Mouse (Mus musculus) erythroblast, embryonic 14.5 days (primary cell): ENCODE data around the gene Efcab5. TPM values are rescaled to one million over a fixed set of nuclear protein-coding genes. Genes with fewer than 3 reads are reported as not detected.

Source experiments
- H3K27me3 ChIP-seq: 2 replicates; pipeline ENCODE4 v1.6.1; 2012; ENCODE audit warnings: inconsistent platforms; ENCODE audit not compliant: control insufficient read depth
- H3K36me3 ChIP-seq: 2 replicates; pipeline ENCODE4 v1.6.1; 2012; ENCODE audit warnings: mild to moderate bottlenecking, inconsistent platforms; ENCODE audit not compliant: control insufficient read depth
- H3K4me1 ChIP-seq: 2 replicates; pipeline ENCODE4 v1.6.1; 2012; ENCODE audit warnings: inconsistent platforms; ENCODE audit not compliant: control insufficient read depth
- H3K4me3 ChIP-seq: replicated peaks from 2 replicates; pipeline ENCODE3; 2012; ENCODE audit warnings: moderate library complexity, mild to moderate bottlenecking, inconsistent platforms
- H3K9me3 ChIP-seq: 2 replicates; pipeline ENCODE4 v1.6.1; 2012; ENCODE audit warnings: low read length, inconsistent platforms, mixed read lengths; ENCODE audit not compliant: control insufficient read depth
- GATA1 ChIP-seq: IDR thresholded peaks from 2 replicates; pipeline ENCODE4 v1.6.1; 2012; ENCODE audit warnings: low read length, inconsistent platforms, mixed read lengths
- TAL1 ChIP-seq: IDR thresholded peaks from 3 replicates; pipeline ENCODE4 v1.6.1; 2012; ENCODE audit warnings: low read length, inconsistent platforms, mixed read lengths
- polyA plus RNA-seq: library from polyadenylated mRNA; stranded (reverse); fragments of >175 nt; gene quantifications from 2 replicates; pipeline ENCODE4 v1.2.3, GENCODE M21; 2012

Efcab5 gene
- polyA plus RNA-seq, 1 experiment, result not detected

- Histone ChIP-seq H3K4me3 (no peak overlapping the region), H3K27me3 (no peaks in the 10 kb centered on the region), H3K9me3 (no peaks in the 10 kb centered on the region), H3K36me3 (no peaks in the 10 kb centered on the region), H3K4me1 (no peaks in the 10 kb centered on the region)
- TF ChIP-seq TAL1, result no peak
- TF ChIP-seq GATA1, result no peak
Observed at GRCm38 (mm10) chr11:77200703-77201102, 11.9 kb upstream of the Efcab5 start.

- H3K36me3 ChIP-seq, result no peaks in the 10 kb centered on the region
- TF ChIP-seq TAL1 (no peak), GATA1 (no peak)
- H3K4me1 ChIP-seq, result no peaks in the 10 kb centered on the region
- no peaks in the 10 kb centered on the region for H3K9me3 ChIP-seq
- H3K27me3 ChIP-seq, result no peaks in the 10 kb centered on the region
- H3K4me3 ChIP-seq, result no peak overlapping the region
Observed at GRCm38 (mm10) chr11:77199636-77200035, 10.9 kb upstream of the Efcab5 start.

- TF ChIP-seq TAL1 (no peak), GATA1 (no peak)
- no peaks in the 10 kb centered on the region for H3K36me3 ChIP-seq
- no peaks in the 10 kb centered on the region for H3K27me3 ChIP-seq
- no peak overlapping the region for H3K4me3 ChIP-seq
- no peaks in the 10 kb centered on the region for H3K9me3 ChIP-seq
- no peaks in the 10 kb centered on the region for H3K4me1 ChIP-seq
Observed at GRCm38 (mm10) chr11:77196181-77197143, 7.7 kb upstream of the Efcab5 start.

GRCm38 (mm10) chr11:77195360-77196109 is 6.8 kb upstream of the Efcab5 start:
- H3K4me3 ChIP-seq, result no peak overlapping the region
- no peaks in the 10 kb centered on the region for H3K27me3 ChIP-seq
- TF ChIP-seq TAL1, result no peak
- TF ChIP-seq GATA1, result no peak
- H3K9me3 ChIP-seq, result no peaks in the 10 kb centered on the region
- no peaks in the 10 kb centered on the region for H3K4me1 ChIP-seq
- H3K36me3 ChIP-seq, result no peaks in the 10 kb centered on the region

GRCm38 (mm10) chr11:77194762-77195161 is 6.0 kb upstream of the Efcab5 start:
- no peak for TF ChIP-seq TAL1
- TF ChIP-seq GATA1, result no peak
- Histone ChIP-seq H3K27me3 (no peaks in the 10 kb centered on the region), H3K9me3 (no peaks in the 10 kb centered on the region), H3K4me1 (no peaks in the 10 kb centered on the region), H3K4me3 (no peak overlapping the region), H3K36me3 (no peaks in the 10 kb centered on the region)

- Histone ChIP-seq H3K27me3 (no peaks in the 10 kb centered on the region), H3K4me3 (no peak overlapping the region), H3K36me3 (no peaks in the 10 kb centered on the region), H3K4me1 (no peaks in the 10 kb centered on the region), H3K9me3 (no peaks in the 10 kb centered on the region)
- TF ChIP-seq TAL1 (no peak), GATA1 (no peak)
Observed at GRCm38 (mm10) chr11:77193941-77194553, 5.3 kb upstream of the Efcab5 start.

GRCm38 (mm10) chr11:77193410-77193809 is 4.6 kb upstream of the Efcab5 start:
- H3K9me3 ChIP-seq, result no peaks in the 10 kb centered on the region
- H3K4me3 ChIP-seq, result no peak overlapping the region
- TF ChIP-seq GATA1 (no peak), TAL1 (no peak)
- no peaks in the 10 kb centered on the region for H3K36me3 ChIP-seq
- no peaks in the 10 kb centered on the region for H3K4me1 ChIP-seq
- H3K27me3 ChIP-seq, result no peaks in the 10 kb centered on the region

- H3K27me3 ChIP-seq, result no peaks in the 10 kb centered on the region
- no peaks in the 10 kb centered on the region for H3K4me1 ChIP-seq
- no peak for TF ChIP-seq GATA1
- TF ChIP-seq TAL1, result no peak
- H3K4me3 ChIP-seq, result no peak overlapping the region
- no peaks in the 10 kb centered on the region for H3K9me3 ChIP-seq
- H3K36me3 ChIP-seq, result no peaks in the 10 kb centered on the region
Observed at GRCm38 (mm10) chr11:77184926-77185325, 3.8 kb downstream of the Efcab5 start.

- Histone ChIP-seq H3K36me3 (no peaks in the 10 kb centered on the region), H3K4me3 (no peak overlapping the region), H3K9me3 (no peaks in the 10 kb centered on the region), H3K27me3 (no peaks in the 10 kb centered on the region), H3K4me1 (no peaks in the 10 kb centered on the region)
- TF ChIP-seq TAL1 (no peak), GATA1 (no peak)
Observed at GRCm38 (mm10) chr11:77182616-77183015, 6.2 kb downstream of the Efcab5 start.
